Mouse (Mus musculus): ENCODE measurements at regions not wholly inside any gene's neighbourhood (a gene's known extent, or its start where the extent isn't known, plus 50 kb on each side); places are given as distances from the start of the nearest gene placed in this dataset.
"Not testable (repeated sequence)": the region's sequence is repeated elsewhere in the genome, so short reads cannot be mapped to it uniquely, and the experiment has no call there.

DNA sequence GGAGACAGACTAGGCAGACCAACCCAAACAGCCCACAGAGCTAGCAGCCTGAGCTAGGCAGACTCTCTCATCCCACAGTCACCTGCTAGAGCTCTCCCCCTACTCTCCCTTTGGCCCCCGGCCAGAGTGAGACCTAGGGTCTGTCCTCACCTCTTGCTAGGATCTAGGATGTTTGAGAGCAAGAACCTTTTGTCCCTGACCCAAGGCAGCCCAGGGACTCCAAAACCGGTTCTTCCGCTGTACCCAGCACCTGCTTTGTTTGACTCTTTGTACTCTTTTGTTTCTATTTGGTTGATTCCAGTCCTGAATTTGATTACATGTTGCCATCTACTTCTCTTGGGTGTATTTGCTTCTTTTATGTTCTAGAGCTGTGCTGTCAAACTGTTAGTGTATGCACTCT lies 75.3 kb downstream of the H60c start:
- intact Hi-C loops (cut with DNase I), result no loop called here
- no peak for DNase-seq

DNA sequence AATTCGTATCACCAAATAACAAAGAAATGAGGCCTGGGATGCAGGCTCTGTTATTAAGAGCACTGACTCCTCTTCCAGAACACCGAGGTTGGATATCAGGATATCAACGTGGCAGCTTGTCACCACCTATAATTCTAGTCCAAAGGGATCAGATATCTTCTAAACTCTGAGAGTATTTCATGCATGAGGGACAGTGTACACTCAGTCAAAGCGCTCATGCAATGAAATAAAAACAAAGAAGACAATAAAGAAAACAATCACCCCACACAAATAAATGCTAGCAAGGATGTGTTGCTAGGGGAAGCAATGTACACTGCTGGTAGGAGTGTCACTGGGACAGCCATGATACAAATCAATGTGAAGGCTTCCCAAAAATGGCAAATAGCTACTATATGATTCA lies 79.2 kb downstream of the H60c start:
- no peak for DNase-seq
- intact Hi-C loops (cut with DNase I), result no loop called here

DNA sequence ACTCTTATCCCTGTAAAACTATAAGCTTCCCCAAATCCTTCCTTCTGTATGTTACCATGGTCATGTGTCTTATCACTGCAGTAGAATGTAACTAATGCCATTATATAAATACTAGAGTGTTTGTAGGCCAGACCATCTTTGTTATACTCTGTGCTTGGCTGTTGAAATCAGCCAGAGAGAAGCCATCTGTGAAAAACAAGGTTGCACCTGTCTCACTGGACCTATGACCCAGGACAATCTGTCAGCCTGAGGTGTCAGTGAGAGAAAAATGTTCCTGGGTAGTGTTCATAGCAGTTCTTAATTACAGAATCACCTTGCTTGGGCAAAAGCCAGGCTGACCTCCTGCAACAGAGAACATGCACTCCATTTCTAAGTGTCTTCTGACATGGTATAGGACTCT lies 87.5 kb downstream of the H60c start:
- DNase-seq, result no peak
- intact Hi-C loops (cut with DNase I), result no loop called here

DNA sequence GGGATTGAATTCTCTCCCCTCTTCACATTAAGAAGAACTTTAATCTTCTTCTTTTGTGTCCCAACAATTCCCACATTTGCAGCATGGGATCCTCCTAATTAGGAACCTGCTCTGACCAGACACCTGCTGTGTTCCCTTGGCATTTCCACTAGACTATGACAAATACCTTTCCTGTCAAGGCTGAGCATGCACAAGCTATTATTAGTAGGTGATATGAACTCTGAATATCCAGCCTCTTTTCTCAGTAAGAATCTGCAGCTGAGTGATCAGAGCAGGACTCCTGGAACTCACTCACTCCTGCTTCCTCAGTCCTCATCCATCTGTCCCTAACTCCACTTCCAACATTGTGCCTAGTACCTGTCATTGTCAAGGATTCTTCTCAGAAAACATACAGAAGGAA lies 94.0 kb downstream of the H60c start:
- DNase-seq, result no peak
- intact Hi-C loops (cut with DNase I), result no loop called here

DNA sequence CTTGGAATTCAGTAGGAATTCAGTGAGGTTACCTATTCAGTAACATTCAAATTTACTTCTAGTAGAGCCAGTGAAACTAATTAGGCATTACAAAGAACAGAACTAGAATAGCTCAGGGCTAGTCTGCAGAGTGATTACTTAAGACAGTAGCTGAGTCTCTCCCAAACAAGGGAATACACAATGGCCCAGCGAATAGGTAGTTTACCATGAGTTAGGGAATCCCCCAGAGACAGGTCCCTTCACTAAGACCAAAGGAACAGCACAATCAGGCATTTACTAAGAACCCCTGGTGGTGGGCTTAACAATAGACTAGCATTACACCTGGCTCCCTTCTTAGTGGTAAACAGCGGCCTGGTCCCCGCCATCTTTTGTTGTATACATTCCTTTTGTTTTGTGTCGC lies 94.6 kb downstream of the H60c start:
- intact Hi-C loops (cut with DNase I), result not testable (repeated sequence)

DNA sequence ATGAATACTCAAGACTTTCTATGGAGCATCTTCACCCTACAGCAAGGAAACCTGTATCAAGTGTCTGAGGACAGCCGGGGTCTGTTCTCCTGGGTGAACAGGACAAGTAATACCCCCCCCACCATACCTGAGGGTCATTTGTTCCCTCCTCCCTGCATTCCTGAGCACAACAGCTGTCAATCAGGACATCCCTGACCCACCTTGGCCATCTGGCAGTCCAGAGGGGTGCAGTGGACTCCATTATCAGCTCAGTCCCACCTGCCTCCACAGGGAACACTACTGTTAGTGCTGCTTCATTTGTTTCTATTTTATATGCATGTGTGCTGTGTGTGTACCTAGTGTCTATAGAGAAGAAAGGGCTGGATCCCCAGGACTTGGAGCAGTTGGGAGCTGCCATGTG lies 95.3 kb downstream of the H60c start:
- DNase-seq, result no peak
- intact Hi-C loops (cut with DNase I), result no loop called here

More for the DNA sequence above, 94.6 kb downstream of the H60c start:
- DNase-seq, result not testable (repeated sequence)

DNA sequence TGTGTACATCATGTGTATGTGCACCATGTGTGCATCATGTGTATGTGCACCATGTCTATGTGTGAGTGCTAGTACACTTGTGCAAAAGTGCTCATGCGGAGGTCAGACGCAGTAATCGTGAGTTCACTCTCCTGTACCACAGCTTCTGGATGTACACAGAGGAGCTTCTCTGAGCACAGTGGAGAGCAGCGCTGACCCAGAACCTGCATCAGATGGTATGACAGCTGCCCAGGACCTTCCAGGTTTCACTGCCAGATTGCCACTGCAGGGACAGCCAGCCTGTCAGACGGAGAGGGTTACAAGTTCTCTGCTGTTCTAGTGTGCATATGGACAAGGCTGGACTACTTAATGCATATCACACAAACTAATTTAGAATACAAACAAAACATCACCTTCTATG lies 96.2 kb downstream of the H60c start:
- intact Hi-C loops (cut with DNase I), result no loop called here
- DNase-seq, result peak; percentile 4

DNA sequence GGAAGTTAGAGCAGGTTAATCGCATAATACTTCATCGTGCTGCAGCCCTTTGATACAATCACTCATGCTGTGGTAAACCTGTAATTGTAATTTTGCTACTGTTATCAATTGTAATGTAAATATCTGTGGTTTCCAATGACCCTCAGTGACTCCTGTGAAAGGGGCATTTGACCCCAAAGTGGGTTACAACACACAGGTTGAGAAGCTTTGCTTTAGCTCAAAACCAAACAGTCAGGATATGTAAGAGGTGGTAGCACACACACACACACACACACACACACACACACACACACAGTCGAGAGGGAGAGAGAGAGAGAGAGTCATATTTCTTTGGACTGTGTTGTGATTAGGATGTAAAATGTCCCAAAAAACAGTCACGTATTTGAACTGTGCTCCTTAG lies 112.0 kb downstream of the H60c start:
- intact Hi-C loops (cut with DNase I), result no loop called here
- DNase-seq, result no peak

DNA sequence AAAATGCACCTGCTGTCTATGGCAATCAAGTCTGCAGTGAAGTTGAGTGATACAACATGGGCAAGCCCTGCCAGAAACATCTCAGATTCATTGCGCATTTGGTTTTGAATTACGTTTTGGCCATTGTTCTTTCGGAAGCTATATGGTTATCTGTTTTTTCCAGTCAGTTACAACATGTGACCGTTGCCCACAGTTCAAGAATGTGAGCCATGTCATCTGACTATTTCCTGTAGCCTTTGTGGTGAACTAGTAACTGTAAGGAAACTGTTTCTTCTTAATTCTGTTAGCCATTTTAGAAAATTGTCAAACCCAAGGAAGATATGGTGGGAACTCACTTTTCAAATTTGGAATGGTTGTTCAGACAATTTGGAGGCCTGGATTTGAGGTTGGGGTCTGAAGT lies 119.4 kb downstream of the H60c start:
- intact Hi-C loops (cut with DNase I), result no loop called here
- no peak for DNase-seq

DNA sequence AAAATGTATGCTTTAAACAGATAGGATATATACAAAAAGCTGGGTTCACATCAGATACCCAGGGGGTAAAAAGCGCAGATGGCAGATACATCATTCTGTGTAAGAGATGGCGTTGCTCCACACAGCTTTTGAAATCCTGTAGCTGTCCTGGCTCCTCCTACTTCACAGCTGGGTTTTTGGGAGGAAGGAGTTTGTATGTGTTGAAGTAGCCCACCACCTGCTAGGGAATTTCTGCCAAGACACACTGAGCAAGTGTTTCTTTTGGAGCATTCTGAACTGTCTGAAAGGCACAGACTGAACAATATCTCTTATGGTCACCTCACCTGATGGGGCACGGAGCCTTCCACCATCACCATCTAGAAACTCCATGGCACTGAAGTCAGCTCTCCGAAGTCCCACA lies 128.3 kb downstream of the H60c start:
- peak; percentile 42 for DNase-seq
- intact Hi-C loops (cut with DNase I), result no loop called here

DNA sequence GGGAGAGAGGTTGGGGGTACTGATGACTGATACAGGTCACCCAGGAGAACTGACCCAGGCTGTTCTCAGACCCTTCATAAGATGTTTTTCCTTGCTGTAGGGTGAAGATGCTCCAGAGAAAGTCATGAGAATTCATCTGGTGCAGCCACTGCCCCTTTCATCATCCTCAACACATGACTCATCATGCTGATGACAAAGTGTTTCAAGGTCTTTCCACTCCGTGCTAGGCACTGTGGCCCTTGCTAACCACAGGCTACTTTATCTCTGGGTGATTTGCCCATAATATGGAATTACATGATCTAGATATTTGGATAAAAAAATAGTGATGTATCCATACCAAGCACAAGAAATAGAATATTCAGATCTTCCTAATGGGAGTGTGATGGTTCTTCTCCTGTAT lies 140.1 kb downstream of the H60c start:
- intact Hi-C loops (cut with DNase I), result no loop called here

DNA sequence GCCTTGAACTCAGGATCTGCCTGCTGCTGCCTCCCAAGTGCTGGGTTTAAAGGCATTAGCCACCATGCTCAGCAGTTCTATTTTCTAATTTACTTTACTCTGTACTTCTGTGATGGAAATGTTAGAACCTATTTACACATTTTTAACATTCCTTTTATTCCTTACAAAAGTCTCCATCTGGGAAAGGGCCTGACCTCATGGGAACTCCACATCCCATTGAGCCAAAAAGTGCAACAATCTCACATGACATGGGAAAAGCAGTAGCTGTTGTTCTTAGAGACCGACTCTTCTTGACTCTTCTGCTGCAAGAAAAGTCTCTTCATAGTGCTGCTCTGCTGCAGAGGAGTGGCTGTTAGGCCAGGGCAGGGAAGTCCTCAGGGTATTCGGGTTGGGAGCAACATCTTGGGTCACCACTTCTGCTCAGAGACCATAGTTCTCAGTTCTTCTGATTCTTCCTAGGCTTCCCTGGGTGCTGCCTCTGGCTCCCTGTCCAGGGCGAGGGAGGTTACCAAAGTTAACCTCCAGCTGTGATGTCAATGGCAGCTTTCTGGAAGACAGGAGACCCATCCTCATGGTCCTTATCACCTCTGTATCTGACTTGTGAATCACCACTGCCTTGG lies 150.0 kb downstream of the H60c start:
- intact Hi-C loops (cut with DNase I), result no loop called here
- DNase-seq, result no peak

More for the DNA sequence above, 140.1 kb downstream of the H60c start:
- DNase-seq, result no peak

DNA sequence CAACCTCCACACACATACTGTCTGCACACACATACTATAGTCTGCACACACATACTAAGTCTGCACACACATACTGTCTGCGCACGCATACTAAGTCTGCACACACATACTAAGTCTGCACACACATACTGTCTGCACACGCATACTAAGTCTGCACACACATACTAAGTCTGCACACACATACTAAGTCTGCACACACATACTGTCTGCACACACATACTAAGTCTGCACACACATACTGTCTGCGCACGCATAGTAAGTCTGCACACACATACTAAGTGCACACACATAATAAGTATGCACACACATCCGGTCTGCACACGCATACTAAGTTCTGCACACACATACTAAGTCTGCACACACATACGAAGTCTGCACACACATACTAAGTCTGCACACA lies 153.2 kb downstream of the H60c start:
- DNase-seq; intact Hi-C loops (cut with DNase I): not testable (repeated sequence)

DNA sequence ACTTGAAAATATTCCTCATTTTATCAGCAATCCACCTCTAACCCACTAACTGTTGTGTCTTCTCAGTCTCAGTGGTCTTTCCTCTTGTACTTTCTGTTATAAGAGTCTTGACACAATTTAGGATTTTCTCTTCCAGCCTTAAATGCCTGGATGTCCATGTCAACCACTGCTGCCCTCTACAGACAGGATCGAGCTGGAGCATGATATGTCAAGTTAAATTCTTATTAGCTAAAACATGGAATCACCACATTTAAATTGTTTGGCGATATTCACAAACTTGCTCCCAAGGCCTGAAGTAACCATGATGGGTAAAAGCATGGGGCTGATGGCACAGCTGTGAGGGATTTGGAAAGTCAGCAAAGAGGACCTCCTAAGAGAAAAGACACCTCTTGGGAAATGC lies 159.6 kb downstream of the H60c start:
- DNase-seq; intact Hi-C loops (cut with DNase I): not testable (repeated sequence)

Measured in left cerebral cortex, postnatal 4 days (tissue).